Mouse (Mus musculus) limb, embryonic 15.5 days (tissue): ENCODE results near the gene Cpne4. TPM values are rescaled to one million over a fixed set of nuclear protein-coding genes. Genes with fewer than 3 reads are reported as not detected.

Experiments used
- ATAC-seq: fragments of 200-750 bp; cut with Nextera tagmentation; 2 replicates; pipeline ENCODE4 v1.8.0; 2017; ENCODE audit warnings: low read depth, moderate TSS enrichment; ENCODE audit not compliant: insufficient number of reproducible peaks, low FRiP score, low TSS enrichment
- H3K27ac ChIP-seq: fragments of 300-500 bp; sonication (generic); 2 replicates; pipeline ENCODE4 v1.5.1; 2015; ENCODE audit warnings: moderate library complexity, mild to moderate bottlenecking, inconsistent platforms
- H3K27me3 ChIP-seq: fragments of 300-500 bp; sonication (generic); 2 replicates; pipeline ENCODE4 v1.6.1; 2015; ENCODE audit warnings: inconsistent platforms
- H3K36me3 ChIP-seq: fragments of 300-500 bp; sonication (generic); 2 replicates; pipeline ENCODE4 v1.6.1; 2015; ENCODE audit warnings: inconsistent platforms
- H3K4me1 ChIP-seq: fragments of 300-500 bp; sonication (generic); 2 replicates; pipeline ENCODE4 v1.6.1; 2015; ENCODE audit warnings: inconsistent platforms
- H3K4me2 ChIP-seq: fragments of 300-500 bp; sonication (generic); 2 replicates; pipeline ENCODE4 v1.6.1; 2015; ENCODE audit warnings: mild to moderate bottlenecking, inconsistent platforms
- H3K4me3 ChIP-seq: fragments of 300-500 bp; sonication (generic); 2 replicates; pipeline ENCODE4 v1.5.1; 2015; ENCODE audit warnings: mild to moderate bottlenecking, inconsistent platforms
- H3K9ac ChIP-seq: fragments of 300-500 bp; sonication (generic); 2 replicates; pipeline ENCODE4 v1.6.1; 2015; ENCODE audit warnings: inconsistent platforms
- H3K9me3 ChIP-seq: fragments of 300-500 bp; sonication (generic); 2 replicates; pipeline ENCODE4 v1.6.1; 2016; ENCODE audit warnings: inconsistent platforms
- WGBS: fragments of 180-500 bp; shearing (Covaris S2); methylation state at CpG from one replicate; pipeline ENCODE4 v1.1.7; 2015; 5-methylcytosine and 5-hydroxymethylcytosine counted together
- polyA plus RNA-seq: library from polyadenylated mRNA; unstranded; fragments of >200 nt; fragmentation: Nextera tagmentation; extraction: Ambion mirVana; gene quantifications from 2 replicates; pipeline ENCODE4 v1.2.1, GENCODE M21; 2015

Cpne4 gene
- polyA plus RNA-seq, 1 experiment from 2014 or later: 0.60 TPM

GRCm38 (mm10) chr9:104594979-104595378, 47.9 kb downstream of the Cpne4 start:
- no peaks in the 10 kb centered on the region for H3K36me3 ChIP-seq
- H3K9ac ChIP-seq: no peak overlapping the region
- no peak for ATAC-seq
- 24% methylated on average over 2 of the region's 2 CpGs for WGBS
- H3K27me3 ChIP-seq: no peaks in the 10 kb centered on the region
- no peaks in the 10 kb centered on the region for H3K9me3 ChIP-seq
- H3K27ac ChIP-seq: no peak overlapping the region
- H3K4me1 ChIP-seq: peaks cover 4% of the 10 kb centered on the region
- H3K4me3 ChIP-seq: no peak overlapping the region
- no peak overlapping the region for H3K4me2 ChIP-seq

- H3K27me3 ChIP-seq: no peaks in the 10 kb centered on the region
- H3K27ac ChIP-seq: no peak overlapping the region
- WGBS: 26% methylated on average over 6 of the region's 6 CpGs
- no peak for ATAC-seq
- no peaks in the 10 kb centered on the region for H3K4me1 ChIP-seq
- no peak overlapping the region for H3K4me3 ChIP-seq
- no peak overlapping the region for H3K9ac ChIP-seq
- no peaks in the 10 kb centered on the region for H3K36me3 ChIP-seq
- no peak overlapping the region for H3K4me2 ChIP-seq
- H3K9me3 ChIP-seq: no peaks in the 10 kb centered on the region
Observed at GRCm38 (mm10) chr9:104612523-104612922, 65.4 kb downstream of the Cpne4 start.

GRCm38 (mm10) chr9:104616691-104617090, 69.6 kb downstream of the Cpne4 start:
- no peaks in the 10 kb centered on the region for H3K27me3 ChIP-seq
- H3K4me1 ChIP-seq: no peaks in the 10 kb centered on the region
- WGBS: 56% methylated on average over 6 of the region's 6 CpGs
- H3K4me2 ChIP-seq: no peak overlapping the region
- H3K36me3 ChIP-seq: no peaks in the 10 kb centered on the region
- ATAC-seq: no peak
- H3K9me3 ChIP-seq: no peaks in the 10 kb centered on the region
- no peak overlapping the region for H3K9ac ChIP-seq
- no peak overlapping the region for H3K4me3 ChIP-seq
- H3K27ac ChIP-seq: no peak overlapping the region

GRCm38 (mm10) chr9:104623564-104623963, 76.5 kb downstream of the Cpne4 start:
- H3K4me2 ChIP-seq: no peak overlapping the region
- 81% methylated on average over 4 of the region's 4 CpGs for WGBS
- no peaks in the 10 kb centered on the region for H3K27me3 ChIP-seq
- no peak for ATAC-seq
- no peak overlapping the region for H3K27ac ChIP-seq
- H3K36me3 ChIP-seq: no peaks in the 10 kb centered on the region
- no peak overlapping the region for H3K4me3 ChIP-seq
- H3K9me3 ChIP-seq: no peaks in the 10 kb centered on the region
- H3K4me1 ChIP-seq: no peaks in the 10 kb centered on the region
- H3K9ac ChIP-seq: no peak overlapping the region

- Histone ChIP-seq H3K4me1 (no peaks in the 10 kb centered on the region), H3K4me2 (no peak overlapping the region), H3K27me3 (no peaks in the 10 kb centered on the region), H3K4me3 (no peak overlapping the region), H3K36me3 (no peaks in the 10 kb centered on the region), H3K27ac (no peak overlapping the region), H3K9me3 (no peaks in the 10 kb centered on the region), H3K9ac (no peak overlapping the region)
- WGBS: 31% methylated on average over 7 of the region's 7 CpGs
- no peak for ATAC-seq
Observed at GRCm38 (mm10) chr9:104627816-104628215, 80.7 kb downstream of the Cpne4 start.

GRCm38 (mm10) chr9:104629282-104629681, 82.2 kb downstream of the Cpne4 start:
- no peaks in the 10 kb centered on the region for H3K9me3 ChIP-seq
- no peak for ATAC-seq

GRCm38 (mm10) chr9:104646348-104646994, 99.4 kb downstream of the Cpne4 start:
- Histone ChIP-seq H3K4me2 (no peak overlapping the region), H3K36me3 (no peaks in the 10 kb centered on the region), H3K4me3 (no peak overlapping the region), H3K9me3 (no peaks in the 10 kb centered on the region), H3K9ac (no peak overlapping the region), H3K4me1 (no peaks in the 10 kb centered on the region), H3K27ac (no peak overlapping the region), H3K27me3 (no peaks in the 10 kb centered on the region)
- 45% methylated on average over 5 of the region's 5 CpGs for WGBS
- ATAC-seq: no peak

More at GRCm38 (mm10) chr9:104629282-104629681, 82.2 kb downstream of the Cpne4 start:
- no peak overlapping the region for H3K27ac ChIP-seq
- no peak overlapping the region for H3K4me2 ChIP-seq
- H3K27me3 ChIP-seq: no peaks in the 10 kb centered on the region
- no peak overlapping the region for H3K9ac ChIP-seq
- H3K36me3 ChIP-seq: no peaks in the 10 kb centered on the region
- 73% methylated on average over 7 of the region's 7 CpGs for WGBS
- no peaks in the 10 kb centered on the region for H3K4me1 ChIP-seq
- no peak overlapping the region for H3K4me3 ChIP-seq

- 72% methylated on average over 9 of the region's 9 CpGs for WGBS
- Histone ChIP-seq H3K27ac (no peak overlapping the region), H3K4me3 (no peak overlapping the region), H3K27me3 (no peaks in the 10 kb centered on the region), H3K9me3 (no peaks in the 10 kb centered on the region), H3K9ac (no peak overlapping the region), H3K4me1 (no peaks in the 10 kb centered on the region), H3K4me2 (no peak overlapping the region), H3K36me3 (no peaks in the 10 kb centered on the region)
- no peak for ATAC-seq
Observed at GRCm38 (mm10) chr9:104652691-104653261, 105.7 kb downstream of the Cpne4 start.

GRCm38 (mm10) chr9:104659758-104660157, 112.7 kb downstream of the Cpne4 start:
- no peaks in the 10 kb centered on the region for H3K36me3 ChIP-seq
- no peaks in the 10 kb centered on the region for H3K4me1 ChIP-seq
- no peak overlapping the region for H3K4me2 ChIP-seq
- ATAC-seq: no peak
- no peak overlapping the region for H3K27ac ChIP-seq
- no peak overlapping the region for H3K9ac ChIP-seq
- H3K27me3 ChIP-seq: no peaks in the 10 kb centered on the region
- H3K4me3 ChIP-seq: no peak overlapping the region
- 67% methylated on average over 4 of the region's 4 CpGs for WGBS
- H3K9me3 ChIP-seq: no peaks in the 10 kb centered on the region

- Histone ChIP-seq H3K4me3 (no peak overlapping the region), H3K4me1 (no peaks in the 10 kb centered on the region), H3K9ac (no peak overlapping the region), H3K36me3 (no peaks in the 10 kb centered on the region), H3K27me3 (no peaks in the 10 kb centered on the region), H3K27ac (no peak overlapping the region), H3K4me2 (no peak overlapping the region), H3K9me3 (no peaks in the 10 kb centered on the region)
- no peak for ATAC-seq
- 47% methylated on average over 1 of the region's 1 CpGs for WGBS
Observed at GRCm38 (mm10) chr9:104676665-104677064, 129.6 kb downstream of the Cpne4 start.

GRCm38 (mm10) chr9:104678571-104678970, 131.5 kb downstream of the Cpne4 start:
- Histone ChIP-seq H3K27me3 (no peaks in the 10 kb centered on the region), H3K27ac (no peak overlapping the region), H3K9me3 (no peaks in the 10 kb centered on the region), H3K4me3 (no peak overlapping the region), H3K9ac (no peak overlapping the region), H3K36me3 (no peaks in the 10 kb centered on the region), H3K4me1 (no peaks in the 10 kb centered on the region), H3K4me2 (no peak overlapping the region)
- WGBS: 89% methylated on average over 3 of the region's 3 CpGs
- no peak for ATAC-seq

GRCm38 (mm10) chr9:104687051-104687450, 140.0 kb downstream of the Cpne4 start:
- H3K27me3 ChIP-seq: no peaks in the 10 kb centered on the region
- H3K4me2 ChIP-seq: no peak overlapping the region
- no peaks in the 10 kb centered on the region for H3K36me3 ChIP-seq
- H3K9ac ChIP-seq: no peak overlapping the region
- no peak overlapping the region for H3K27ac ChIP-seq
- 61% methylated on average over 3 of the region's 3 CpGs for WGBS
- no peaks in the 10 kb centered on the region for H3K4me1 ChIP-seq
- no peaks in the 10 kb centered on the region for H3K9me3 ChIP-seq
- ATAC-seq: no peak
- H3K4me3 ChIP-seq: no peak overlapping the region
